Mouse (Mus musculus) frontal cortex, postnatal 25 days (tissue): ENCODE results near the gene Mrps17.
"Not testable (repeated sequence)": the region's sequence is repeated elsewhere in the genome, so short reads cannot be mapped to it uniquely, and the experiment has no call there.

ENCODE experiments used
- DNase-seq, 2 experiments: peaks; one replicate each; pipeline ENCODE4 v3.0.0; 2022; ENCODE audit warnings: low spot score in 2 of 2

Mrps17 gene

DNA sequence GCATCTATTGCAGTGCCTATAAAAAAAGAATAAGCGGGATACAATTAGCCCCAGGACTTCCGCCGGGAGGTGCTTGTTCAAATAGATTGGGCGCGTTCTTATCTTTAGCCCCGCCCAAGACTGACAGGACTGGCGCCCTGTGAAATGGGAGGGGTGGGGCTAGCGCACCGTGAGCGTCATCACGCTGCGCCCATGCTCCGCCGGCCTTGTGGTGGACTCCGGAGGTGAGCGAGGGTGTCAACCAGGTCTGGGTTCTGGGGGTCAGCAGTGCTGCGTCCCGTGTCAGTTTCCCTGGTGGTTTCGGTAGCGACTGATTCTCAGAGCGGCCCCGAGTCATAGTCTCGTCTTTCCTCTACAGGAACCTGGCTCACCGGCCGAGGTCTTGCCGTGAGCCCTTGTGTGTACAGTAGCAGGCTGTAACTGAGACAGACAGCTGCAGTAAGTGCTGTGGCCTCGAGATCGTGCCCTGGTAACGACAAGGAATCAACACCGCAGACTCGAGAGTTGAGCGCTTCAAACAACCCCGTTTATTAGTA lies at the start of gene Mrps17:
Mrps17 (plus strand) TSS at position 172 of the 536 bp plus-strand sequence.
- peak; percentile 75 to 83 for DNase-seq

DNA sequence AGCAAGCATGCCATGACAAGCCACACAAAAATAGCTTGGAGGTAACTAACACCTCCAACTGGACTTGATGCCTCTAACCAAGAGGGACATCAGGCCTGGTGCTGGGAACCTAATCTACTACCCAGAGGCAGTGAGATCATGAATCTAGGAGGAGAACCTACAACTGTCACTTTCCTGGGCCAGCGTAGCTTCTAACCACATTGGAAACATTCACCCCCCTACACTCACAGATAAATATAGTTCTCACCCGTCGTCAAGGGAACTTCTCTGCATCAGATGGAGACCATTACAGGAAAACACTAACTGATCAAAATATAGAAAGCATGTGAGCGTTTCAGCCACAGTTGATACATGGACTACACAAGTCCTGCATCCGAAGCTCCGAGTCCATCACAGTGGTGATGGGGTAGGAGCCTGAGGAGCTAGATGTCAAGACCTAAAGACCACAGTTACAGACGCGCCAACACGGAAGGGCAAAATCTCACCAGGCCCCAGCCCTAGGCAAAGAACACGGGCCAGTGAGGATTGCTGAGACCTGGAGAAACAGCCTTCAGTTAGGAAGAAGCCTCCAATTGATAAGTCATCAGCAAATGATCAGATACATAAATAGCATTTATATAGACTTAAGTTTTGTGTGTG lies 48.9 kb upstream of the Mrps17 start:
- no peak for DNase-seq

DNA sequence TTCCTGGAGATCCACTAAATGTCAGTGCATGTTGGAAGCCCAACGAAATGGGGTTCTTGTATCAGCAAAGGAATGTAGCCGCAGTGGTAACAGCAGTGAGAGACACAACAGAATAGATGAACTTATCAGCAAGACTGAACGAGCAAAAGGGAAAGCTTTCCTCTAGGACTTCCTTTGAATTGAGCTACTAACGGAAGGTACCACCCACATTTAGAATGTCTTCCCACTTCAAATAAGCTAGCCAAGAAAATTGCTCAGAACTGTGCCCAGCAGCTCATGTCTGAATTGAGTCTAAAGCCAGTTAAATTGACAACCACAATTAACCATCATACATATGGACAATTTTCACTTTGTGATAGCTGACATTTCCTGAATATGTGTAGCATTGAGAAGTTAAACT lies 47.4 kb upstream of the Mrps17 start:
- no peak for DNase-seq

DNA sequence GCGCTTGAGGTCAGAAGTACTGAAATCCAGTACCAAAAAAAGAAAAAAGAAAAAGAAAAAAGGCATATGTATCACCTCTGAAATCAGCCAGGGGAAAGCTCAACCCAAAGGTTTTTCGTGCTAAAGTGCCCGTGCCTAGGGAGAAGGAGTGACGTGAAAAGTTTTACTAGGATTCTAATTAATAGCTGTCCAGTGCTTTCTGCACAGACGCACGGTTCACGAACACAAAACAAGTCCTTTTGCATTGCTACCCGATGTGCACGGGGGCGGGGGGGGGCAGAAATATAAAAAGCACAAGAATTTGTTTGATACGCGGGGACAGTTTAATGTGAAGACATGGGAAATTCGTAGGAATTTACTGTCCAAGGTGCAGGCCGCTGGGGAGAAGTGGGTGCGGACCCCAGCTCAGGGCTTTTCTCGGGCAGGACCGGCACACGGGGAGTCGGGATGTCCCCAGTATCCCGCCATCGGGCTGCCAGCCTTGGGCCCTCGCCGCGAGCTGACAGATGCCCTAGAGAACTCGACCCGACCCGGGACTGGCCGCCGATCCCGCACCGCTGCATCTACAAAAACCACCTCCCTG lies 45.8 kb upstream of the Mrps17 start:
- DNase-seq = no peak

DNA sequence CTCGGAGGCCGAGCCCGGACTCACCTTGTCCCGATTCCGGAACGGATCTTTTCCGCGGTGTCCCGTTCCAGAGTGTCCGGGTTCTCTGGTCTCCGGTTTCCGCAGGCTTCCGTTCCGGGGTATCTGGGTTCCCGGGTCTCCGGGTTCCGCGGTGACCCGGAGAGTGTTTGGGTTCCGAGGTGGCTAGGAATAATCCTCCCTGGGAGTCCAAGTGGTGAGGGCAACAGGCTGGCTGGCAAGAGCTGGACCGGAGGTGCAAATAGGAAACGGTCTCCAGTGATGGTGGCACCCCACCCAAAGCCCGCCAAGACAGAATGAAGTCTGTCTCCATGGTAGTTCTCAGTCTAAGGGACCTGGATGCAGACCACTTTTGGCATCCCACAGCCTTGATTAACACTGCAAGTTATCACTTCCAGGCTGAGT lies 45.2 kb upstream of the Mrps17 start, which contains the start of gene Zfp11:
Zfp11 (minus strand) TSS at position 64 of the 423 bp plus-strand sequence.
- peak; percentile 77 to 81 for DNase-seq

DNA sequence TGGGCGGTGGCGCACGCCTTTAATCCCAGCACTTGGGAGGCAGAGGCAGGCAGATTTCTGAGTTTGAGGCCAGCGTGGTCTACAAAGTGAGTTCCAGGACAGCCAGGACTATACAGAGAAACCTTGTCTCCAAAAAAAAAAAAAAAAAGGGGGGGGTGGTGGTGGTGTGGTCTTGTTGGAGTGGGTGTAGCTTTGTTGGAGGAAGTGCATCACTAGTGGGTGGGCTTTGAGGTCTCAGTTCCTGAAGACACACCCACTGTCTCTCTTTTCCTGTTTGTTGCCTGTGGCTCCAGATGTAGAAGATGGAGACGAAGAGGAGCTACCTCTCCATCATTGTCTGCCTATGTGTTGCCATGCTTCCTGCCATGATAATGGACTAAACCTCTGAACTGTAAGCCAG lies 30.2 kb upstream of the Mrps17 start:
- not testable (repeated sequence) for DNase-seq

DNA sequence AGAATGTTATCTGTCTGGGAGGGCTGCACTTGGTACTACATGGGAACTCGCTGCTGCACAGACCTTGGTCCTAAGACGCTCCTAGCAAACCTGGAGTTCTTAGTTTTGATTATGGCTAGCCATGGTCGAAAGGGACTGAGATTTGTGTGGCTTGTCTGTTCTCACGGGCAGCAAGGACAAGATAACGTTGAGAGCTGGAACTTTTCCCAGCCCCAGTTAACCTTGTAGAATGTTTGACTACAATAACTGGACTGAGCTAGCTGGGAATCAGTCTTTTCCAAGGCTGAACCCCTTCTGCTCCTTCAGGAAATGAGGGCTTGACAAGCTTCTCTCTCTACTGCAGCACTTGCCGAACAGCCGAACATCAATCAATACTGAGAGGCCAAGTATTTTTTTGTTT lies 27.7 kb upstream of the Mrps17 start:
- no peak for DNase-seq

DNA sequence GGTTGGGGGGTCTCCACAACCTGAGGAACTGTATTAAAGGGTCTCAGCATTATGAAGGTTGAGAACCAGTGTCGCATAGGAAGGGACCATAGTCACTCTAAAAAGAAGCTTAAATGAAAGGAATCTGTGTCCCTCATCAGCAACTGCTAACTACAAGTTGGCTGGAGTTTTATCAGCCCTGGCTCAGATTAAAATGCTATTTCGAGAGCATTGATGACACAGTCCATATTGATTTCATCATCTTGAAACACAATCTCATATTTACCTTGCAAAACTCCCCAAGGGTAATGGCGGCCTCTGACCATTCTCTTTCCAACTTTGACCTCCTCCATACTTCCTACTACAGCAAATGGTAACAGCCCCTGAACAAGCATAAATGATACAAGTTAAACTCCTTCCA lies 24.8 kb upstream of the Mrps17 start:
- no peak for DNase-seq

DNA sequence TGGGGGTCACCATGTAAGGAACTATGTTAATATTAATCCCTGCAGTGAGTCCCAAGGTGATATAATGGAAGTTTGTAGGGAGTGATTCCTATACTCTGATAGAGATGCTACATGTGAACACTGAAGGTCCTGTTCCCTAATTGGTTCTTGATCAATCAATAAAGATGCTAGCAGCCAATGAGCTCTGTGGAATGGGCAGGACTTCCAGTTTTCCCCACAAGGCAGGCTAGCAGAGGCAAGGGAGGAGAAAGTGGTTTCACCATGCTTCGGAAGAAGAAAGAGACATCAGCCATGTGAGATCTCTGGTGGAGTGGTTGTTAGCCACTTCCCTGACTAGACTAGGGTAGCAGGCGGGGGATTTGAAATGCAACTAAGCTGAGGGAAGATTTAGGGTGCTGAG lies 14.8 kb upstream of the Mrps17 start:
- no peak for DNase-seq

DNA sequence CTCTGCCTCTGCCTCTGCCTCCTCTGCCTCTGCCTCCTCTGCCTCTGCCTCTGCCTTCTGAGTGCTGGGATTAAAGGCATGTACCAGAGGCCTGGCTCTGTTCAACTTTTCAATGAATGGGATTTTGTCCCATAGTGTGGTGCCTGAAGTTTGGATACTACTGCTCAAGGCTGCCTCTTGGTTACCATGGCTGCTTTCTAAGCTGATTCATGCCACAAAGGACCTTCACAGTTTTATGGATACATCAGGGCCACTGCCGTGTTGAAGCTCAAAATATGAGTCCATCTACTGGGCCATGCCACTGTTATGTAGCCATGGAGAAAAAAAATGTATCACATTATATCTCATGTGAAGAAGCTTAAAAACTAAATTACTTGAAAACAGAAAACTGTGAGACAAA lies 13.6 kb upstream of the Mrps17 start:
- no peak for DNase-seq

DNA sequence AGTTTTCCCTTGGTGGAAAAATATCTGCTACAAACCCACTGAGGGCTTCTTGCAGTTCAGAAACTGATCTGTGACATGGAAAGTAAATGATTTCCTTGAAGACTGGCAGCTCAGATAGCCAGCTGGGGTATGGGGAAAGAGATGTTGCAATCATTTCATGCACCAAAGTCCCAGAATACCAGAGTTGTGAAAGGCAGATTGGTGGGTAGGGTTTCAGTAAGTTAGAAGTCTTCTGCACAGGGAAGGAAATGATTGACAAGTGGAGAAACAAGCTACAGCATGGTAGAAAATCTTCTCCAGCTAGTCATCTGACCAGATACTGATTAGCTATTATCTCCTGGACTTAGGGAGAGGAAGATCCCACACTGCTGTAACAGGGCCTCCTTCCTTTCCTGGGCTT lies 11.9 kb upstream of the Mrps17 start:
- no peak for DNase-seq

DNA sequence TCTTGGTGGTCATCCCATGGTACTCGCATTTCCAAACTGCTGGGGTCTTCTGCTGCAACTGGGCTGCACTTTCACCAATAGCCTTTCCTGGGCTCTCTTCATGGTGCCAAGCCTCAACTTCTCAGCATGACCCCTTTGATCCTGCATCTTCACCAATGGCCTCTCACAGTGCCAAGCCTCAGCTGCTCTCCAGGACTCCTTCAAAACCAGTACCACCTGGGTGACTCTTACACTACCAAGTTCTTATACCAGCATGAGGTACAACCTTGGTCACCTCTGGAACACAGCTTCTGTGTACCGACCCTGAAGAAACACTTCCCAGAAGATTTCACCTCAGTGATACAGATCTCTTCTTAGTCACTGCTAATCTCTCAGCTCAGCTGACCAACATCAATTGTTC lies 6.9 kb upstream of the Mrps17 start, which contains the start of gene Sept14:
Sept14 (minus strand) TSS at position 101 of the 400 bp plus-strand sequence.
- DNase-seq = no peak

DNA sequence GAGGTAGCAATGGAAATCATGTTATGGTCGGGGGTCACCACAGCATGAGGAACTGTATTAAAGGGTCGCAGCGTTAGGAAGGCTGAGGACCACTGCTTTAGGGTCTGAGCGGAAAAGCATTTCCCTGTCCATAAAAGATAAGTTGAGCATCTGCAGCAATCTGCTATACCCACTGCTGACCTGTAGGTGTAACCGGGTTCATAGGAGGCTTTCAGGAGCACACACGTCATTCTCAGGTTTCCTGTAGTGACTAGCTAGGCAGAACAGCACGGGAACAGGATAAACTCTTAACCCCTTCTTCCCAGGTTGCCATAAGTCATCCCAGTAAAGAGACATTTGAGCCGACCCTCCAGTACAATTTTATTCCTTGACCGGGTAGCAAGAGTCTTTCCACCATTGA lies 1.7 kb downstream of the Mrps17 start:
- no peak for DNase-seq

DNA sequence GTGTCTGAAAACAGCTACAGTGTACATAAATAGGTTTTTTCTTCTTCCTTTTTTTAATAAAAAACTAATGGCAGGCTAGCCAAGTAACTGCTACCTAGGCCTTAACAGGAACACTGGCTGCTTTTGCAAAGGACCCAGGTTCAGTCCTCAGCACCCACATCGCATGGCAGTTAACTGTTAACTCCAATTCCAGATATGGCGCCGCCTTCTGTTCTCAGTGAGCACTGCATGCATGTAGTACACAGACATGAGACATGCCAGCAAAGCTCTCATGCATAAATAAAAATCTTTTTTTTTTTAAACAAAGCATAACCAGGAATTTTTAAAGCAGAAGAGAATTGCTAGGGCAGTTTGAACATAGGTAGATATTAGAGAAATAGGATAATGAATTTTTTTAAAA lies 4.9 kb downstream of the Mrps17 start:
- no peak for DNase-seq

DNA sequence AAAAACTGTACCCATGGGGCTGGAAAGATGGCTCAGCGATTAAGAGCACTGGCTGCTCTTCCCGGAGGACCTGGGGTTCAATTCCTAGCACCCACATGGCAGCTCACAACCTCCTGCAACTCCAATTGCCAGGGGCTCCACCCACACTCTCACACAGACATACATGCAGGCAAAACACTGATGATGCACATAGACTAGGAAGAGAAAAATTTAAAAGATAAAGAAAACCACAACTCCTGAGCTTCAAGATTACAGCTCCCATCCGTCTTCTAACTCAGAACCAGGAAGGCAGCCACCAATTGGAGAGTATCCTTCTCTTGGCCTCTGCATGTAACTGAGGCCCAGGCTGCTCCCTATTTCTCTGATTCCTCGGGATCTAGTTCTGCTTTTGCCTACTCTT lies 9.0 kb downstream of the Mrps17 start:
- no peak for DNase-seq

DNA sequence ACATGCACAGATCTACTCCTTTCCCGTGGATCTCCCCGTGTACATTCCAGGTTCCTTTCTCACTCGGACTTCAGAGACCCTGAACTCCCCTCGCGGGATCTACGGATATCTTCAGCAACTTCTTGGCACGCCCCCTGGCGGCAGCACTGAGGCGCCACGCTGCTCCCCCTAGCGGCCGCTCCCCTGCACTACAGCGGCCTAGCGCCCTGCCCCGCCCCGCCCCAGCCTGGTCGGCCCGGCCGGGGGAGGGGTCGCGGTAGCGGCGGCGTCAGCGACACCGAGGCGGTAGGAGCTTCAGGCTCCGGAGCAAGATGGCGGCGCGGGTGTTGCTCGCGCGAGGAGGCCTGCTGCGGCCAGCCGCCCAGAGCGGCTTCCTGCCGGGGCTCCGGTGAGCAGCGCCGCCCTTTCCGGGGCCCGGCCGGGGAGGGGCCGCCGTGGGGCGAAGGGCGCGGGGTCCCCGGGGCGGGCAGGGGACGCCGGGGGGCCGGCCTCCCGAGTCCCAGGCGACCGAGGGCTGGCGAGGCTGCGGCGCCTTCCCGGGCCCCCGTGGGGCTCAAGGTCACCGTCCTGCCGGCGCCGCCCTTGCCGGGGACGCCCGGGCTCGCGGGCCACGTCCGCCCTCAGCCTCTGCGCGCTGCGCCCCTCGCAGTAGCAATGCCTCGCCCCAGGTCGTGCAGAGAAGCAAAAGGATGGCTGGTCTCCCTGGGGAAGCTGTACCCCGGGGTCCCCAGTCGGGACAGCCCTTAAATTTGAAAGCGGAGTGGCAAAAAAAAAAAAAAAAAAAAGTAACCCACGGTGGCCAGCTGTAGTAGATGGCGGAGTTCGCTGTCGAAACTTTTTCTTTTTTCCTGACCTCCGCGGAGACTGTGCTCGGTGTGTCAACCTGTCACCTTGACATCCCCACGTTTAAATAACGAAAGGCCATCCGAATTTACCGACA lies 9.8 kb downstream of the Mrps17 start, which contains the start of gene Nipsnap2:
Nipsnap2 (plus strand) TSS at position 230 of the 940 bp plus-strand sequence.
- DNase-seq = peak; percentile 90 to 94

DNA sequence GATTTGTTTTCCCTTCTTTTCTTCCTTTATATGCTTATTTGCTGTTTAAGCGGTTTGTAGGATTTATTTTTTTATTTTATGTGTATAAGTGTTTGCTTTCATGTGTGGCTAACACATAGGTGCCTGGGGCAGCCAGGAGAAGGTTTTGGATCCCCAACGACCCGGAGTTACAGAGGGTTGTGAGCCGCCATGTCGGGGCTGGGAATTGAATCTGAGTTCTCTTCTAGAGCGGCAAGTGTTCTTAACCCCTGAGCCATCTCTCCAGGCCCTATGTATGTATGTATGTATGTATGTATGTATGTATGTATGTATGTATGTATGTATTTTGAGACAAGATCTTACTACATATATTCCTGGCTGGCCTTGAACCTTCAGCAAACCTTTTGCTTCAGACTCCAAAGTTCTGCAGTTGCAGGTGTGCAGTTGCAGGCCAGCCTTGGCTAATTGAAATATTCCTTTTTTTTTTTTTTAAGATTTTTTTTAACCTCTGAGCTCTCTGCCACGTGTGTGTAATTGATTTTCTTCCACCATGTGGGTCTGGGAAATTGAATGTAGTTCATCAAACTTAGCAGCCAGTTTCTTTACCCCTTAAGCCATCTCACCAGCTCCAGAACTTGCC lies 10.6 kb downstream of the Mrps17 start:
- DNase-seq = no peak

DNA sequence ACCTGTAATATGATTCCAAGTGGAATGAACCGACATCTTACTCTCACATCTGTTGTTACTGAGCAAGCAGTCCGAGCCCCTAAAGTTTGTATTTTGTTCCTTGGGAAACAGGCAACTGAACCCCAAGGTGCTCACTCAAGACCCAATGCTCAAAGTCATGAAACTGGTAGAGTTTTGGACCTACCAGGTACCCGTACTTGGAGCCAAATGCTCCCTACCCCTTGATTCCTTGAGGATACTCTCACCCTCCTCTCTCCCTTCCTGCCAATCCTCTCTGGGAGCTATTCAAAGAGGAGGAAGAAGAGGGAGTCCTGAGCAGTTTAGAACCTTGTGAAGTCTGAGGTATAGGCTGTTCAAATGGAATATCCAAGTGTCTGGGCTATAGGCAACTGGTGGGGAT lies 11.5 kb downstream of the Mrps17 start:
- DNase-seq = no peak

DNA sequence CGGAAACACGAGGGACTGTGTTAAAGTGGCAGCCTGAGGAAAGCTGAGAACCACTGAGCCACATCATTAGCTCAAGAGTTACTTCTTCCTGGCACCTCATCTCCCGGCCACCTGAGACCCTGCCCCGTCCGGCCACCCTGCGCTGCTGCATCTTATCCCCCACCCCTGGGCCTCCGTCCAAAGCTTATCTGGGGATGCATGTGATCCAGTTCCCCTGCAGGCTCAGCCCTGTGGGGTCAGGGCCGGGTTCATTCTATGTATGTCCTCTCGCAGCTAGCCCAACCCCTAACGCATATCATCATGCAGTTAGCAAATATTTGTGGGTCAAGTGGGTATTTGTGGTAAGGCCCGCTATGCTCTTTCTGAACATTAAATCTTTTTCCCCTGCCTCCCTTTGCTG lies 14.0 kb downstream of the Mrps17 start:
- DNase-seq = no peak

DNA sequence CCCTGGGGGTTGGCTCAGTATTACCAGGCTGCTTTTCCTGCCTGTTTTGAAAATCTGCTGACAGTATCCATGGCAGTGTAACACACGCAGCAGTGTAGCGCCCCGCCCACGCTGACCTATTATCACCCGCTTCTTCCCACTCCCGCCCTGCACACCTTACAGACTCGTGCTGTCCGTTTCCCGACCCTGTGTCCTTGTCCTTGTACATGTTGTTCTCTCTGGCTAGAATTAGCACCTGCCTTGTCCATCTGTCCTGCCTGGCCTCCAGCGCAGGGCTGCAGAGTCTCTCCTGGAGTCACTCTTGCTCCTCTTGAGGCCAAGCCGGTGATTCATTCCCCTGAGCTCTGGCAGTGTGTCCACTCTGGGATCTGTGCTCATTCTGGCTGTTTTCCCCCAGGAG lies 15.0 kb downstream of the Mrps17 start:
- no peak for DNase-seq

DNA sequence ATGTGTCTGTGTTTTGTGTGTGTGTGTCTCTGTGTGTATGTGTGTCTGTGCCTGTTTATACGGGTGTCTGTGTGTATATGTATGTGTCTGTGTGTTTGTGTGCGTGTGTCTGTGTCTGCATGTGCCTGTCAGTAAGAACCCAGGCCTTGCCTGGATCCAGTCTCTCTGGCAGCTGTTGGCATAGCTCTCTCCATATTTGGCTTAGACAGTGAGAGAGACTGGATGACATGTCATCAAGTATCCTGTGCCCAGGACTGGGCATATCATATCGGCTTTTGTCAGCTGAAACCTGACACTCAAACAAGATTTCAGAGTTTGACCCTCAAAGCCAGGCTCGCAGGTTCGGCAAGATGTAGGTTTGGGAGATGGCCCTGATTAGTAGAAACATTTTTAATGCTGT lies 15.7 kb downstream of the Mrps17 start:
- DNase-seq = no peak

DNA sequence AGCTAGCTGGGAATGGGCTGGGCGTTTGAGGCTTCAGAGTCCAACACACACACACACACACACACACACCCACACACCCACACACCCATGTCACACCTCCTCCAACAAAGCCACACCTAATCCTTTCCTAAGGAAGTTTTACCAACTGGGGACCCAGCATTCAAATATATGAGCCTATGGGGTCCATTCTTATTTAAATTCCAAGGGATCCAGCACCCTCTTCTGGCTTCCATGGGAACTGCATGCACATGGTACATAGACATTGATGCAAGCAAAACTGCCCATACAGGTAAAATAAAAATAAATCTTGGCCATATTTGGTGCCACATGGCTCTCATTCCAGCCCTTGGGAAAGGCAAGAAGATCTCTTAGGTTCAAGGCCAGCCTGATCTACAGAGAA lies 25.7 kb downstream of the Mrps17 start:
- DNase-seq = no peak
